Mouse (Mus musculus) CH12.LX (cell line): ENCODE results near the gene Mrps16. TPM values are rescaled to one million over a fixed set of nuclear protein-coding genes. Genes with fewer than 3 reads are reported as not detected.

ENCODE experiments used
- DNase-seq: peaks from one replicate; pipeline ENCODE4 v3.0.0-alpha.2; 2013; ENCODE audit errors: extremely low read depth
- H3K27ac ChIP-seq: 2 replicates; pipeline ENCODE4 v1.5.1; 2012; ENCODE audit warnings: low read depth, mild to moderate bottlenecking, control low read depth, moderate library complexity; ENCODE audit not compliant: insufficient read depth
- H3K27me3 ChIP-seq: replicated peaks from 2 replicates; pipeline ENCODE3; 2012; ENCODE audit warnings: inconsistent platforms
- H3K36me3 ChIP-seq, 2 experiments: replicated peaks in 1 of 2; 2 replicates each; pipeline versions ENCODE3 to v1.6.1; 2012; ENCODE audit warnings: inconsistent platforms in 1 of 2, low read length in 1 of 2, mild to moderate bottlenecking in 1 of 2, mixed read lengths in 1 of 2, moderate library complexity in 1 of 2; ENCODE audit not compliant: control insufficient read depth in 1 of 2, insufficient read depth in 1 of 2
- H3K4me1 ChIP-seq, 2 experiments: 2 replicates each; pipeline ENCODE4 v1.6.1; 2012; ENCODE audit warnings: inconsistent platforms in 1 of 2, moderate library complexity in 1 of 2; ENCODE audit not compliant: insufficient read depth in 2 of 2, control insufficient read depth in 1 of 2
- H3K4me2 ChIP-seq: 2 replicates; pipeline ENCODE4 v1.6.1; 2012; ENCODE audit warnings: low read depth, mild to moderate bottlenecking, control low read depth; ENCODE audit not compliant: poor library complexity, insufficient read depth, severe bottlenecking
- H3K4me3 ChIP-seq, 3 experiments: fragments of 150-350 bp in 1 of 3; sonication (generic) in 1 of 3; replicated peaks in 1 of 3; 2 replicates each; pipeline versions ENCODE3 to v1.5.1; 2011 to 2012; ENCODE audit warnings: low read depth in 2 of 3, low read length in 2 of 3, mild to moderate bottlenecking in 2 of 3, moderate library complexity in 2 of 3, control low read depth in 1 of 3, improper control_type of control experiment in 1 of 3, inconsistent platforms in 1 of 3, mixed read lengths in 1 of 3; ENCODE audit not compliant: poor library complexity in 1 of 3
- H3K79me2 ChIP-seq: replicated peaks from 2 replicates; pipeline ENCODE4 v1.6.1; 2012; ENCODE audit warnings: mild to moderate bottlenecking, moderate library complexity; ENCODE audit not compliant: control insufficient read depth, poor library complexity, insufficient read depth, severe bottlenecking; ENCODE audit errors: extremely low read depth
- H3K9ac ChIP-seq: 2 replicates; pipeline ENCODE4 v1.6.1; 2012; ENCODE audit warnings: low read depth, mild to moderate bottlenecking, control low read depth, moderate library complexity; ENCODE audit not compliant: insufficient read depth
- H3K9me3 ChIP-seq: replicated peaks from 2 replicates; pipeline ENCODE3; 2012; ENCODE audit warnings: low read length, inconsistent platforms, mixed read lengths
- CHD2 ChIP-seq: IDR thresholded peaks from 2 replicates; pipeline ENCODE4 v1.6.1; 2011; ENCODE audit warnings: low read length, improper control_type of control experiment
- CTCF ChIP-seq, 2 experiments: IDR thresholded peaks in 1 of 2; conservative IDR thresholded peaks in 1 of 2; 2 replicates each; pipeline ENCODE4 v1.5.1; 2011 to 2012; ENCODE audit warnings: low read depth in 2 of 2, low read length in 2 of 2, improper control_type of control experiment in 1 of 2, inconsistent platforms in 1 of 2, mild to moderate bottlenecking in 1 of 2, moderate library complexity in 1 of 2
- ELF1 ChIP-seq: IDR thresholded peaks from 2 replicates; pipeline ENCODE4 v1.6.1; 2014; ENCODE audit warnings: low read depth, mild to moderate bottlenecking, inconsistent platforms, low read length, improper control_type of control experiment
- ETS1 ChIP-seq: conservative IDR thresholded peaks from 2 replicates; pipeline ENCODE4 v1.6.1; 2012; ENCODE audit warnings: low read depth, mild to moderate bottlenecking, inconsistent platforms, low read length, improper control_type of control experiment, moderate library complexity
- IRF4 ChIP-seq: IDR thresholded peaks from 2 replicates; pipeline ENCODE4 v1.6.1; 2014; ENCODE audit warnings: low read depth, mild to moderate bottlenecking, inconsistent platforms, low read length, improper control_type of control experiment
- JUN ChIP-seq: IDR thresholded peaks from 2 replicates; pipeline ENCODE4 v1.6.1; 2011; ENCODE audit warnings: low read depth, mild to moderate bottlenecking, low read length, improper control_type of control experiment, moderate library complexity; ENCODE audit not compliant: insufficient read depth
- JUND ChIP-seq: conservative IDR thresholded peaks from 2 replicates; pipeline ENCODE4 v1.6.1; 2011; ENCODE audit warnings: low read depth, low read length, improper control_type of control experiment
- KAT2A ChIP-seq: IDR thresholded peaks from 2 replicates; pipeline ENCODE4 v1.6.1; 2012; ENCODE audit warnings: low read length, improper control_type of control experiment, inconsistent platforms; ENCODE audit not compliant: insufficient replicate concordance
- MEF2A ChIP-seq: IDR thresholded peaks from 2 replicates; pipeline ENCODE4 v1.6.1; 2014; ENCODE audit warnings: low read depth, mild to moderate bottlenecking, inconsistent platforms, low read length, improper control_type of control experiment, borderline replicate concordance
- NRF1 ChIP-seq: IDR thresholded peaks from 2 replicates; pipeline ENCODE4 v1.6.1; 2014; ENCODE audit warnings: low read depth, mild to moderate bottlenecking, inconsistent platforms, low read length, improper control_type of control experiment, moderate library complexity
- POLR2A ChIP-seq: IDR thresholded peaks from 2 replicates; pipeline ENCODE4 v1.6.1; 2011; ENCODE audit warnings: low read depth, mild to moderate bottlenecking, improper control_type of control experiment, low read length
- POLR2AphosphoS2 ChIP-seq: IDR thresholded peaks from 2 replicates; pipeline ENCODE4 v1.6.1; 2011; ENCODE audit warnings: low read depth, low read length, improper control_type of control experiment
- RCOR1 ChIP-seq: conservative IDR thresholded peaks from 2 replicates; pipeline ENCODE4 v1.6.1; 2012; ENCODE audit warnings: low read depth, mild to moderate bottlenecking, inconsistent platforms, low read length, improper control_type of control experiment
- ZMIZ1 ChIP-seq: IDR thresholded peaks from 2 replicates; pipeline ENCODE4 v1.6.1; 2012; ENCODE audit warnings: low read depth, mild to moderate bottlenecking, inconsistent platforms, low read length, improper control_type of control experiment
- dilution Hi-C: fragments of 300-500 bp; cut with MboI; formaldehyde crosslinking; loops from 2 replicates; pipeline ENCODE4 v1.14.3; 2020; ENCODE audit warnings: low sequenced_read_pairs; ENCODE audit not compliant: extremely low pct_unique_long_range_greater_than_20kb, extremely low pct_ligation_motif_present
- in situ Hi-C: fragments of 300-500 bp; cut with MboI; formaldehyde crosslinking; loops from 3 replicates; pipeline ENCODE4 v1.14.3; 2019; ENCODE audit warnings: low sequenced_read_pairs, low pct_ligation_motif_present, low pct_unique_long_range_greater_than_20kb, mixed read lengths
- polyA plus RNA-seq: library from polyadenylated mRNA; unstranded; fragments of >175 nt; gene quantifications from 2 replicates; pipeline ENCODE4 v1.2.1, GENCODE M21; 2012; ENCODE audit warnings: low read depth; ENCODE audit not compliant: insufficient read length
- total RNA-seq, 2 experiments: library from RNA; depleted of rRNA; stranded (reverse); fragments of 300-350 nt in 1 of 2; fragments of >200 nt in 1 of 2; gene quantifications; 2 replicates each; pipeline ENCODE4 v1.2.3; 2012 to 2014

The Mrps16 gene
- total and polyA plus RNA-seq, 3 experiments, result 97.2 to 112 (median 110) TPM

- dilution Hi-C loops, result no loop called here
- Histone ChIP-seq H3K9ac (no peak overlapping the region), H3K79me2 (no peaks in the 10 kb centered on the region), H3K27me3 (no peaks in the 10 kb centered on the region), H3K4me3 (no peak overlapping the region), H3K9me3 (no peaks in the 10 kb centered on the region), H3K27ac (no peak overlapping the region), H3K36me3 (no peaks in the 10 kb centered on the region), H3K4me1 (peaks cover 14 to 31% of the 10 kb centered on the region in 2 experiments), H3K4me2 (no peak overlapping the region)
- TF ChIP-seq RCOR1 (no peak), CTCF (conservative IDR thresholded peaks at IDR 0.05 in 1 of 2, IDR thresholded peaks at IDR 0.05 in 1 of 2; ENCODE audit: low read depth in 2 of 2, low read length in 2 of 2) (no peak), ZMIZ1 (no peak), NRF1 (no peak), CHD2 (no peak), KAT2A (no peak), ELF1 (no peak), JUND (no peak), POLR2AphosphoS2 (no peak), MEF2A (no peak), JUN (no peak), IRF4 (no peak), POLR2A (no peak)
- in situ Hi-C loops, result loop anchor here (5.0 kb wide), 2 partner anchors 35 to 85 kb away; partner anchors contain the start of genes Ecd and Fam149b
- no peak for DNase-seq
These were observed 39.0 kb upstream of the Mrps16 start for GRCm38 (mm10) chr14:20432420-20432819.

GRCm38 (mm10) chr14:20431726-20432125 is 38.3 kb upstream of the Mrps16 start:
- in situ Hi-C loops, result loop anchor here (5.0 kb wide), 2 partner anchors 34 to 84 kb away; partner anchors contain the start of genes Ecd and Fam149b
- no peak for DNase-seq
- no peak overlapping the region for H3K27ac ChIP-seq
- no peaks in the 10 kb centered on the region for H3K27me3 ChIP-seq
- TF ChIP-seq POLR2AphosphoS2 (no peak), ELF1 (no peak), ETS1 (no peak), ZMIZ1 (no peak)
- TF ChIP-seq, all 38 proteins: peak for 0
- Histone ChIP-seq H3K9me3 (no peaks in the 10 kb centered on the region), H3K79me2 (no peaks in the 10 kb centered on the region), H3K9ac (no peak overlapping the region), H3K4me2 (no peak overlapping the region), H3K4me1 (peaks cover 14 to 24% of the 10 kb centered on the region in 2 experiments), H3K4me3 (no peak overlapping the region), H3K36me3 (no peaks in the 10 kb centered on the region)
- dilution Hi-C loops, result no loop called here
